Mouse (Mus musculus) hindbrain, embryonic 16.5 days (tissue): Measurements from ENCODE around the gene Svbp. TPM values are rescaled to one million over a fixed set of nuclear protein-coding genes. Genes with fewer than 3 reads are reported as not detected.
A peak's percentile ranks its signal among the peaks of the same experiment; 100 is the strongest.

ENCODE experiments used
- ATAC-seq: fragments of 200-750 bp; cut with Nextera tagmentation; 2 replicates; pipeline ENCODE4 v1.8.0; 2017; ENCODE audit warnings: moderate TSS enrichment, moderate library complexity
- H3K27ac ChIP-seq: fragments of 300-500 bp; sonication (generic); 2 replicates; pipeline ENCODE4 v1.5.1; 2014; ENCODE audit warnings: low read depth, mild to moderate bottlenecking, control low read depth, low read length, moderate library complexity
- H3K27me3 ChIP-seq: fragments of 300-500 bp; sonication (generic); replicated peaks from 2 replicates; pipeline ENCODE4 v1.6.1; 2014; ENCODE audit warnings: low read length; ENCODE audit not compliant: control insufficient read depth, insufficient read depth
- H3K36me3 ChIP-seq: fragments of 300-500 bp; sonication (generic); 2 replicates; pipeline ENCODE4 v1.6.1; 2014; ENCODE audit warnings: mild to moderate bottlenecking, low read length, moderate library complexity, mixed read lengths; ENCODE audit not compliant: control insufficient read depth, insufficient read depth
- H3K4me1 ChIP-seq: fragments of 300-500 bp; sonication (generic); 2 replicates; pipeline ENCODE4 v1.6.1; 2014; ENCODE audit warnings: low read depth, low read length; ENCODE audit not compliant: control insufficient read depth, insufficient read depth
- H3K4me2 ChIP-seq: fragments of 300-500 bp; sonication (generic); 2 replicates; pipeline ENCODE4 v1.6.1; 2014; ENCODE audit warnings: mild to moderate bottlenecking, low read length, control low read depth, moderate library complexity
- H3K4me3 ChIP-seq: fragments of 300-500 bp; sonication (generic); 2 replicates; pipeline ENCODE4 v1.5.1; 2014; ENCODE audit warnings: mild to moderate bottlenecking, low read length, control low read depth, moderate library complexity
- H3K9ac ChIP-seq: fragments of 300-500 bp; sonication (generic); 2 replicates; pipeline ENCODE4 v1.6.1; 2014; ENCODE audit warnings: low read depth, mild to moderate bottlenecking, control low read depth, low read length, moderate library complexity
- H3K9me3 ChIP-seq: fragments of 300-500 bp; sonication (generic); 2 replicates; pipeline ENCODE4 v1.6.1; 2014; ENCODE audit warnings: mild to moderate bottlenecking, low read length, moderate library complexity; ENCODE audit not compliant: control insufficient read depth
- WGBS: fragments of 180-500 bp; shearing (Covaris S2); extraction: QIAGEN DNeasy Blood & Tissue Kit; methylation state at CpG from one replicate; pipeline ENCODE4 v1.1.7; 2014; 5-methylcytosine and 5-hydroxymethylcytosine counted together
- polyA plus RNA-seq: library from polyadenylated mRNA; unstranded; fragments of >200 nt; fragmentation: Nextera tagmentation; extraction: Ambion mirVana; gene quantifications from 2 replicates; pipeline ENCODE4 v1.2.1, GENCODE M21; 2015

Svbp gene
- polyA plus RNA-seq, 1 experiment from 2014 or later, result 197 TPM

GRCm38 (mm10) chr4:119247462-119248235 lies 52.5 kb downstream of the Svbp start:
- H3K4me2 ChIP-seq, result no peak overlapping the region
- no peaks in the 10 kb centered on the region for H3K9me3 ChIP-seq
- WGBS, result 31% methylated on average over 11 of the region's 13 CpGs
- peak overlapping the region; percentile 41; the same call in 1 of the 2 replicates for H3K27ac ChIP-seq
- peaks cover 6% of the 10 kb centered on the region; the same call in 1 of the 2 replicates for H3K4me1 ChIP-seq
- H3K9ac ChIP-seq, result no peak overlapping the region
- H3K27me3 ChIP-seq, result no peaks in the 10 kb centered on the region
- H3K4me3 ChIP-seq, result no peak overlapping the region
- peaks cover 9% of the 10 kb centered on the region for H3K36me3 ChIP-seq
- ATAC-seq, result peak; percentile 48; the same call in 1 of the 2 replicates

GRCm38 (mm10) chr4:119248407-119248965 lies 53.4 kb downstream of the Svbp start:
- Histone ChIP-seq H3K27ac (no peak overlapping the region), H3K4me2 (no peak overlapping the region), H3K9me3 (no peaks in the 10 kb centered on the region), H3K9ac (no peak overlapping the region), H3K4me3 (no peak overlapping the region), H3K36me3 (peaks cover 7% of the 10 kb centered on the region), H3K4me1 (peaks cover 6% of the 10 kb centered on the region; the same call in 1 of the 2 replicates), H3K27me3 (no peaks in the 10 kb centered on the region)
- ATAC-seq, result no peak
- 80% methylated on average over 11 of the region's 11 CpGs for WGBS

Other genes with a start within 250 kb of the Svbp start
- 0.06 and 0.09 TPM in 2 replicates for gene Lao1, start 233.7 kb upstream of the Svbp start, polyA plus RNA-seq
- 100 and 106 TPM in 2 replicates for gene Slc2a1, start 86.6 kb upstream of the Svbp start, polyA plus RNA-seq
- gene Zfp691, start 21.1 kb upstream of the Svbp start, polyA plus RNA-seq, result 2.9 and 5.6 TPM in 2 replicates
- 0.33 and 0.70 TPM in 2 replicates for gene Ermap, start 5.3 kb upstream of the Svbp start, polyA plus RNA-seq
- gene Tmem269, start 22.9 kb downstream of the Svbp start, polyA plus RNA-seq, result 0.20 and 0.46 TPM in 2 replicates
- gene AU022252, start 37.4 kb downstream of the Svbp start, polyA plus RNA-seq, result 23.3 and 24.5 TPM in 2 replicates
- 8.3 and 11.3 TPM in 2 replicates for gene P3h1, start 37.6 kb downstream of the Svbp start, polyA plus RNA-seq
- 0.81 and 1.1 TPM in 2 replicates for gene Cldn19, start 60.1 kb downstream of the Svbp start, polyA plus RNA-seq
- gene Ybx1, start 99.3 kb downstream of the Svbp start, polyA plus RNA-seq, result 710 and 718 TPM in 2 replicates
- gene Ppih, start 125.2 kb downstream of the Svbp start, polyA plus RNA-seq, result 42.4 and 43.4 TPM in 2 replicates
- gene Ccdc30, start 220.2 kb downstream of the Svbp start, polyA plus RNA-seq, result 18.8 and 20.0 TPM in 2 replicates
- gene Ppcs, start 227.1 kb downstream of the Svbp start, polyA plus RNA-seq, result 22.2 and 27.3 TPM in 2 replicates
- 0.63 and 0.89 TPM in 2 replicates for gene Zmynd12, start 227.5 kb downstream of the Svbp start, polyA plus RNA-seq